Mouse (Mus musculus) naive thymus-derived CD4-positive, alpha-beta T cell, adult 2 months (primary cell): Measurements from ENCODE around the gene Btbd35f29.
"Not testable (repeated sequence)": the region's sequence is repeated elsewhere in the genome, so short reads cannot be mapped to it uniquely, and the experiment has no call there.

ENCODE experiments used
- DNase-seq: peaks from one replicate; pipeline ENCODE4 v3.0.0-alpha.2; 2011; ENCODE audit warnings: low read depth

Gene Btbd35f29

DNA sequence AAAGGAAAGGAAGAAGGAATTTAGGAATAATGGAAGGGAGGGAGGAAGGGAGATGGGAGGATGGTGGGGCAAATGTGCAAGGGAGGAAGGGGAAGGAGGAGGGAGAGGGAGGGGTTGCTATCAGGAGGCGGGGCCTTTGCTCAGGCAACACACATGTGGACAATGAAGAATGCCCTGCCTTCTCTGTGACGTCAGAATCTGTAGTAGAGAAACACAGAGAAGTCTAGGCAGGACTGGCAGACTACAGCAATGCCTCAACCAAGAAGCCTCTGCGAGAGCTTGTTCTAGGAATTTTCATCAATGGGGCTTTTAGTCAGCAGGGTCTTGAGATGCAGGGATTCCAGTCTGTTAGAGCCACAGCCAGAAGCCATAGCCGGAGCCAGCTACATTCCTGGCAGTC lies at the start of gene Btbd35f29:
Gene Btbd35f29 (plus strand): TSS at position 301 of the 400 bp plus-strand sequence.
- not testable (repeated sequence) for DNase-seq

DNA sequence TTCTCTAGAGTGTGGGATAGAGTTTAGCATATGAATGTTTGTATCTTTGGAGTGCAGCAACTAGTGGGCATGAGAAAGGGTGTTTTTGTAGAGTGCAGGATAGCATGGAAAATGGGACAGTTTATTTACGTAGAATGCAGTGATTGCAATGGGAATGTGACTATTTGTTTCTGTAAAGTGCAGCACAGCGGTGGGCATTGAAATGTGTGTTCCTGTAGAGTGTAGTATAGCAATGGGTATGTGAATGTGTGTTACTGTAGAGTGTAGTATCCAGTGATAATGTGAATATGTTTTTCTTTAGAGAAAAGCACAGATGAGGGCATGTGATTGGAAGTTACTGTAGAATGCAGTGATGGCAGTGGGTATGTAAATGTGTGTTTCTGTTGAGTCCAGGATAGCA lies 23.9 kb downstream of the Btbd35f29 start:
- not testable (repeated sequence) for DNase-seq

DNA sequence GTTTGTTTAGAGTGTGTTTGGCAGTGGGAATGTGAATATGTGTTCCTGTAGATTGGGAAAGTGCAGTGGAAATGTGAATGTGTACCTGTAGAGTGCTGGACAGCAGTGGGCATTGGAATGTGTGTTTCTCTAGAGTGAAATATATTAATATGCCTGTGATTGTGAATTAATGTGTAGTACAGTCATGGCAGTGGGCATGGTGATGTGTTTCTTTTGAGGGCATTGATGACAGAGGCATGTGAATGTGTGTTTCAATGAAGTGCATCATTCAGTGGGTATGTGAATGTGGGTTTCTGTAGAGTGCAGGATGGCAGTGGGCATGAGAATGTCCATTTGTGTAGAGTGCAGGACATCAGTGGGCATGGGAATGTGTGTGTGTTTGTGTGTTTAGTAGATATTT lies 27.7 kb downstream of the Btbd35f29 start:
- DNase-seq, result not testable (repeated sequence)

DNA sequence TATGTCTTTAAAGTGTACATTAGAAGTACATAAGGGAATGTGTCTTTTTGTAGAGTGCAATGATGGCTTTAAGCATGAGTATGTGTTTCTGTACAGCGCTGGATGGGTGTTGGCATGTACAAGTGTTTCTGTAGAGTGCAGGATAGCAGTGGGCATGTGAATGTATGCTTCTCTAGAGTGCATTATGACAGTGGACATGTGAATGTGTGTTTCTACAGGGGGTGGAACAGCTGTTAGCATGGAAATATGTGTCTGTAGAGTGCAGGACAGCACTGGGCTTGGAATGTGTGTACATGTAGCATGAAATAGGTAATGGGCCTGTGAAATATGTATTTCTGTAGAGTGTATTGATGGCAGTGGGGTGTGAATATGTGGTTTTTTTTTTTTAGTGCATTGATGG lies 28.4 kb downstream of the Btbd35f29 start:
- DNase-seq, result not testable (repeated sequence)

DNA sequence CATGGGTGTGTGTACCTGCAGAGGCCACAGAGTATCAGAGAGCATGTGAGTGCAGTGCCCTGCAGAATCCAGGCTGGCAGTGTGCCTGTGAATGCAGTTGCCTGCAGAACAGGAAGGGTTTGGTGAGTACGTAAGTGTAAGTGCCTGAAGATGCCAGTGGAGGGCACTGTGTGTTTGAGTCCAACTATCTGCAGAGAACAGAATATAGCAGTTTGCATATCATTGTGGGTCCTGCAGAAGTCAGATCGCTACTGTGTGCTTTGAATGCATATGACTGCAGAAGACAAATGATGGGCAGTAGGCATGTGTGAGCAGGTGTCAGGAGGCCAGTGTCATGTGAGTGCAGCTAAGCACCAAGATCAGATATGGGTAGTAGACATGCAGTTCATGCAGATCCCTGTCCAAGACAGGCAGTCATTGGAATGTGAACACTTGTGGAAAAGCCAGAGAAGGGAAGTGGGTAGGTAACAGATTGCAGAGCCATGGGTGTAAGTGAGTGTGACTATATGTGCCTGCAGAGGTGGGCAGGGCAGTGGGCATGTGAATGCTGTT lies 41.1 kb downstream of the Btbd35f29 start:
- not testable (repeated sequence) for DNase-seq

DNA sequence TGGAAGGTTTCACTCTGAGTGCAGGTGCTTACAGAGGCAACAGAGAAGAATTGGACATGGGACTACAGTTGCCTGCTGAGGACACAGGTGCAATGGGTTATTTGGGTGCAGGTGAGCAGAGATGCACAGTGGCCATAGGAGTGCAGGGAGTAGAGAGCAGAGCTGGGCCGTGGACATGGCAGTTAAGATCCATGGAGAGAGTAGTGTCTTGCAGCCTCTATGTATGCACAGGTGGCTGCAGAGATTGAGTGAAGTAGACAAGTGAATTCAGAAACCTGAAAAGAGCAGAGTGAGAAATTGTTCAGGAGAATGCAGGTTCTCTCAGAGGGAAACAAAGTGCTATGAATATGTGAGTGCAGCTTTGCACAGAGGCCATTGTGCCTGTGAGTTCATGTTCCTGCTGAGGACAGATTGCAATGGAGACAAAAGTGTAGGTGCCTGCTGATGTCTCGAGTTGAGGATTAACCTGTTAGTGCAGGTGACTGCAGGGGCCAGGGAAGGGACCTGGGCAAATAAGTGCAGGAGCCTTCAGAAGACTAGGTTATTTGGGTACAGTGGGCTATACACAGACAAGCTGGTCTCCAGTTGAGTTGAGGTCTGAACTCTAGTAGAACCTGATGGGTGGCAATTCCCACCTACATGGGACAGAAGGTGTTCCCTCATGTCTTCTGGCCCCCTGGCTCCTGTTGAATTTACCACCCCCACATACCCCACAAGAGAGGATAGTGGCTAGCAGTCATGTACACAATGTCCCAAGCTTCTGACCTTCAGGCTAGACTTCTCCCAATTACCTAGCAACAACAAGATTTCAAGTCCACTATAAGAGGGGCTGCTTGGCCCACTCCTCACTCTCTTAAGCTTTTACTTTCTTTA lies 42.2 kb downstream of the Btbd35f29 start:
- not testable (repeated sequence) for DNase-seq

DNA sequence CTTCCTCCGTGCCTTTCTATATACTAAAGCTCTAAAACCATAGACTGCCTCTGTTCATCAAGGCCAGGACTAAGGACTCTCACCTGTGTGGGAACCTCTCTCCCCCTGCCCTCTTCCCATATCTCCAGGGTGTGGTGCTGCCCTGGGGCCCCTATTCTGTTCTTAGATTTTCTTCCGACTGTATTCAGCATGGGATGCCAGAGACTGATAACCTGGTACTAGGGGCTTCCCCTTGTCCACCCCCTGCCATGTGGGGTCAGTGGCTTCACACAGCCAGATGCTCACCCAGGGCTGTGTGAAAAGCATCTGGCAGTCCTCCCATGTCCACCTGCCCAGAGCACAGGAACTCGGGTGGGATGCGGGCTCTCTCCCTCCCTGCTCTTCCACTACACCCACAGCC lies 43.1 kb downstream of the Btbd35f29 start:
- DNase-seq, result not testable (repeated sequence)

DNA sequence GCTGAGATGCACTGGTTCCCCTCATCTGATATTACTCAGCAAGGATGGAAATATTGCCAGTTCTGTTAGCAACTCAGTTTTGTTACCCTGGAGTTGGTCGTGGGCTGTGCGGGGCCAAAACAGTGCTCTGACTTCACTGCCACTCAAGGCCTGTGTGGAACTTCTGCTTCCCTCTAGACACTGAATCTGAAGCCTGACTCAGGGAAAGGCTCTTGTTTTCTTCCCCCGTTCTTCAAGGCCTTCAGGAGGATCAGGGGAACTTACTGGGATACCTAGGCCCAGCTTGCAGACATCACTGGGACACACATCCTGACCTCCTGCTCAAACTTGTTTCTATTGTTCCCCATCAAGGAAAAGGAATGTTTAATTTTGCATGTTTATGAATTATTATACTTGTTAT lies 45.2 kb downstream of the Btbd35f29 start:
- not testable (repeated sequence) for DNase-seq

DNA sequence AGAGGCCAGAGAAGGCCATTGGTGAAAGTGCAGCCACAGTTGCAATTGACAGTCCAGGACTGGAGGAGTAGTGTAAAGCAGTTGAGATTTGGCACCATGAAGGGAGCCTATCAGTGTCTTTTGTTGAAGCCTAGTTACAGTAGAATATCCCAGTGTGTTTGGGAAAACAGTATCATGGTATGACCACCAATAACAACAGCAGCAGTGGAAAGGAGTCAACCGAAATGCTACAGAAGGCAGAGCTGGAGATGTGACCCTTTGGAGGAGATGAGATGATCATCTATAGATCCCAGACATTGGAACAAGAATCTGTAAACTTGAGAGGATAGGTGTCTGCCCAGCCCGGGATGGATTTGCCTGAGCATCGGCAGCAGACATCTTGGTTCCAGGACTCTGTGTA lies 47.7 kb downstream of the Btbd35f29 start:
- DNase-seq, result not testable (repeated sequence)
